Mouse (Mus musculus): ENCODE measurements around the gene Gm8439. TPM values are rescaled to one million over a fixed set of nuclear protein-coding genes. Genes with fewer than 3 reads are reported as not detected.
A peak's percentile ranks its signal among the peaks of the same experiment; 100 is the strongest.
"Not testable (repeated sequence)": the region's sequence is repeated elsewhere in the genome, so short reads cannot be mapped to it uniquely, and the experiment has no call there.

The Gm8439 gene
- total and polyA plus RNA-seq, 2 experiments from 2014 or later: not detected

DNA sequence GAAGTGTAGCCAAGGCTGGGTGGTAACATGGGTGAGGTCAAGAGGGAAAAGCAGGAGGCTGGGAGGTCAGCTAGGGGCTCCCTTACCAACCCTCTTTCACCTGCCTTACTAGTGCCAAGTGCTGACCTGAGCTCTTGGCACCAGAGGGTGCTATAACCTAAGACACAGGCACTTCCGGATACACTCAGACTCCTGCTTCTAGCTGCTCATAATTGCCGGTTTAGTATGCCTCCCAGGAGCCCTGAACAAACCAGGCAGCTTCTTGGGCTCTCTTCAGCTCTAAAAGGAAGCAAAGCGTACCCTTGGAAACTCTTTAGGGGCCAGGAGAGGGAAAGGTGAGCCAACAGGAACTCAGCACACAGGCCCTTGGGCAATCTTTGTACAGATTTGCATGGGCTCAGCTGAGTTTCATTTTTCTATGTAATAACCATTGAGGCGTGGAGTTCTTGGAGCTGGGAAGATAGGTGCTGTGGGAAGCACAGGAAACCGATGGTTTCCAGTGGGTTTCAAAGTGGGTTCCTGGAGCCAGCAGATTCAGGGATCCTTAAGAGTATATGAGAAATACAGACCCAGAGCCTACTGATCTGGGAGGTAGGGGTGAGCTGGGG lies 1.4 kb downstream of the Gm8439 start:
- Histone ChIP-seq H3K27me3 (ENCODE audit: insufficient read depth, low read length) (no peaks in the 10 kb centered on the region; the same call in 1 of the 2 replicates), H3K4me3 (ENCODE audit: low read depth, low read length) (no peak overlapping the region), H3K4me2 (ENCODE audit: low read depth) (no peak overlapping the region), H3K36me3 (ENCODE audit: insufficient read depth) (no peaks in the 10 kb centered on the region), H3K9me3 (ENCODE audit: low read length) (no peaks in the 10 kb centered on the region), H3K4me1 (ENCODE audit: insufficient read depth) (no peaks in the 10 kb centered on the region), H3K9ac (no peak overlapping the region), H3K27ac (ENCODE audit: low read depth, low read length) (no peak overlapping the region)
- peak; percentile 98 for ATAC-seq
- peak; percentile 96 for TF ChIP-seq CTCF (IDR thresholded peaks at IDR 0.05; ENCODE audit: low read depth)
- peak; percentile 87 for DNase-seq
- WGBS: 35% methylated on average over 5 of the region's 5 CpGs

DNA sequence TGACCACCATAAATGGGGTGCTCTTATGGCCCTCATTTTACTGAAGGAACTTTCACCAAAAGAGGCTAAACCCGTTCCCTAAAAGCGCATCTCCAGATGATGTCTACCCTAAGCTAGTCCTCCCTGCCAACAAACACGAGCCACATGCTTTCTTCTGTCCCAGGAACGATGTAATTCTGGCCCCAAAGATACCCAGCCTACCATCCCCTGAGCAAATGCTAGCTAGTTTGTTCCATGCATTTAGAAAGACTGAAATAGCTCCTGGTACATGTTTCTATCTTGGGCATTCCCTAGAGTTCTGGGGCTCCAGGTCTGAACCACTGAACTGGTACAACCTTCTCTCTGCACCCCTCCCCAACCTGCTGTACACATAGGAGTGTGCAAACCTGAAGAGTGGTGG lies 2.4 kb downstream of the Gm8439 start:
- Histone ChIP-seq H3K36me3 (ENCODE audit: insufficient read depth) (no peaks in the 10 kb centered on the region), H3K27ac (ENCODE audit: low read depth, low read length) (no peak overlapping the region), H3K27me3 (ENCODE audit: insufficient read depth, low read length) (no peaks in the 10 kb centered on the region; the same call in 1 of the 2 replicates), H3K4me1 (ENCODE audit: insufficient read depth) (no peaks in the 10 kb centered on the region), H3K9me3 (ENCODE audit: low read length) (no peaks in the 10 kb centered on the region), H3K4me3 (ENCODE audit: low read depth, low read length) (no peak overlapping the region), H3K9ac (no peak overlapping the region), H3K4me2 (ENCODE audit: low read depth) (no peak overlapping the region)
- no peak for TF ChIP-seq CTCF (IDR thresholded peaks at IDR 0.05; ENCODE audit: low read depth)
- ATAC-seq (no peak), DNase-seq (no peak)
- WGBS: 79% methylated on average over 4 of the region's 4 CpGs

DNA sequence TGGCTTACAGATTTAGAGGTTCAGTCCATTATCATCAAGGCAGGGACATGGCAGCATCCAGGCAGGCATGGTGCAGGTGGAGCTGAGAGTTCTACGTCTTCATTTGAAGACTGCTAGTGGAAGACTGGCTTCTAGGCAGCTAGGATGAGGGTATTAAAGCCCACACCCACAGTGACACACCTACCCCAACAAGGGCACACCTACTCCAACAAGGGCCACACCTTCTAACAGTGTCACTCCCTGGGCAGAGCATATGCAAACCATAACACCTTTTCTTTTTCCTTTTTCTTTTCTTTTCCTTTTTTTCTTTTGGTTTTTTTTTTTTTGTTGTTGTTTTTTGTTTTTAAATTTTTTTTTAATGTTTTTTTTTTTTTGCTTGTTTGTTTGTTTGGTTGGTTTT lies 7.7 kb downstream of the Gm8439 start:
- not testable (repeated sequence) for H3K27ac ChIP-seq (ENCODE audit: low read depth, low read length); H3K4me3 ChIP-seq (ENCODE audit: low read depth, low read length); H3K36me3 ChIP-seq (ENCODE audit: insufficient read depth); ATAC-seq; DNase-seq; H3K9me3 ChIP-seq (ENCODE audit: low read length); H3K27me3 ChIP-seq (ENCODE audit: insufficient read depth, low read length); H3K9ac ChIP-seq; H3K4me2 ChIP-seq (ENCODE audit: low read depth); H3K4me1 ChIP-seq (ENCODE audit: insufficient read depth)
- WGBS: 94% methylated on average over 1 of the region's 1 CpGs

DNA sequence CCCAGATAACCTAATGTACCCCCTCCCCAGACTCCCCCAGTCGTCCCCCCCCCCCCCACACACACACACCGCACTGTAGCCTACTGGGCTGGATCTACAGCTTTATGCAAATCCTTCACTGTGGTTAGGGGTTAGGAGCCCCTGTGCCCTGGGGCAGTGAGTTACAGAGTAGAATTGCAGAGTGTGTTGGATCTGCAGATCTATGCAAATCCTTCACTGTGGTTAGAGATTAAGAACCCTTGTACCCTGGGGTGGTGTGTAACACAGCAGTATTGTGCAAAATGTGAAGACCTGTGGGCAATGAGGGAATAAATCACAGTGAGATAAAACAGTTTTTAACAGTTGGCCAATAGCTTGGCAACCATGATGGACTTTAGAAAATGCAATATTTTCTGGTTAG lies 10.4 kb downstream of the Gm8439 start:
- WGBS: 9% methylated on average over 2 of the region's 2 CpGs
- TF ChIP-seq CTCF (IDR thresholded peaks at IDR 0.05; ENCODE audit: low read depth): no peak
- no peak for ATAC-seq

DNA sequence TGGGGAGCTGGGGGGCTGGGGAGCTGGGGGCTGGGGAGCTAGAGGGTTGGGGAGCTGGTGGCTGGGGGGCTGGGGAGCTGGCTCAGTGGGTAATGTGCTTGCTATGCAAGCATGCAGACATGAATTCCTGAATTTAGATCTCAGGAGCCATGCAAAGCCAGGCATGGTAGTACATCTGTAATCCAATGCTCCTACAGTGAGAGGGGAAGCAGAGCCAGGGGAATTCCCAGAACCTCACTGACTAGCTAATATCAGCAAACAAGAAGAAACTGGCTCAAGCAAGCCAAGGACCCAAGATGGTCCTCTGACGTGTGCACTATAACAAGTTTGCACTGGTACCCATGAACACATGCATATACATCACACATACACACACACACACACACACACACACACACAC lies 13.2 kb downstream of the Gm8439 start:
- Histone ChIP-seq H3K27ac (ENCODE audit: low read depth, low read length) (no peak overlapping the region), H3K4me3 (ENCODE audit: low read depth, low read length) (no peak overlapping the region), H3K36me3 (ENCODE audit: insufficient read depth) (no peaks in the 10 kb centered on the region), H3K27me3 (ENCODE audit: insufficient read depth, low read length) (no peaks in the 10 kb centered on the region), H3K9ac (no peak overlapping the region), H3K4me1 (ENCODE audit: insufficient read depth) (no peaks in the 10 kb centered on the region), H3K9me3 (ENCODE audit: low read length) (no peaks in the 10 kb centered on the region), H3K4me2 (ENCODE audit: low read depth) (no peak overlapping the region)
- DNase-seq (no peak), ATAC-seq (no peak)
- no peak for TF ChIP-seq CTCF (IDR thresholded peaks at IDR 0.05; ENCODE audit: low read depth)
- 80% methylated on average over 1 of the region's 1 CpGs for WGBS

More for the DNA sequence above, 10.4 kb downstream of the Gm8439 start:
- H3K27me3 ChIP-seq (ENCODE audit: insufficient read depth, low read length): no peaks in the 10 kb centered on the region
- H3K4me2 ChIP-seq (ENCODE audit: low read depth): no peak overlapping the region
- no peaks in the 10 kb centered on the region for H3K4me1 ChIP-seq (ENCODE audit: insufficient read depth)
- H3K36me3 ChIP-seq (ENCODE audit: insufficient read depth): no peaks in the 10 kb centered on the region
- no peak overlapping the region for H3K4me3 ChIP-seq (ENCODE audit: low read depth, low read length)
- no peak for DNase-seq
- no peaks in the 10 kb centered on the region for H3K9me3 ChIP-seq (ENCODE audit: low read length)
- no peak overlapping the region for H3K9ac ChIP-seq
- no peak overlapping the region for H3K27ac ChIP-seq (ENCODE audit: low read depth, low read length)

DNA sequence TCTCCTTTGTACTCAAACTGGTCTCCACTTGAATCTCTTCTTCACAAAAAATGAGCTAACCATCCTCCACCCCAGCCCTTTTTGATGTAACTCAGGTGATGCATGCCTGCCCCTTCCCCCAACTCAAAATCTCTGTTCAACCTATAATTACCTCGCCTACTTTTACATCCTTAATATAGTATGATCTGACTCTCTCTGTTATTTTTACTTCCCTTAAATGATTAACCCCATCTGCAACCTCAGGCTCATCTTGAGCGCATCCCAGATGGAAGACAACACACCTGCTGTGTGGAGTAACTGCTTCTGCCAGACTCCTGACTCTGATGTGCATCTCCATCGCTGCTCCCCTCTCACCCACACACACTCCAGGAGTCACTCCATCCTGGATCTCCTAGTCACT lies 14.1 kb downstream of the Gm8439 start:
- Histone ChIP-seq H3K9ac (no peak overlapping the region), H3K36me3 (ENCODE audit: insufficient read depth) (no peaks in the 10 kb centered on the region), H3K9me3 (ENCODE audit: low read length) (no peaks in the 10 kb centered on the region), H3K4me3 (ENCODE audit: low read depth, low read length) (no peak overlapping the region), H3K27me3 (ENCODE audit: insufficient read depth, low read length) (no peaks in the 10 kb centered on the region), H3K27ac (ENCODE audit: low read depth, low read length) (no peak overlapping the region), H3K4me2 (ENCODE audit: low read depth) (no peak overlapping the region), H3K4me1 (ENCODE audit: insufficient read depth) (no peaks in the 10 kb centered on the region)
- DNase-seq (no peak), ATAC-seq (peak; percentile 71)
- WGBS: 66% methylated on average over 3 of the region's 3 CpGs
- TF ChIP-seq CTCF (IDR thresholded peaks at IDR 0.05; ENCODE audit: low read depth): no peak

DNA sequence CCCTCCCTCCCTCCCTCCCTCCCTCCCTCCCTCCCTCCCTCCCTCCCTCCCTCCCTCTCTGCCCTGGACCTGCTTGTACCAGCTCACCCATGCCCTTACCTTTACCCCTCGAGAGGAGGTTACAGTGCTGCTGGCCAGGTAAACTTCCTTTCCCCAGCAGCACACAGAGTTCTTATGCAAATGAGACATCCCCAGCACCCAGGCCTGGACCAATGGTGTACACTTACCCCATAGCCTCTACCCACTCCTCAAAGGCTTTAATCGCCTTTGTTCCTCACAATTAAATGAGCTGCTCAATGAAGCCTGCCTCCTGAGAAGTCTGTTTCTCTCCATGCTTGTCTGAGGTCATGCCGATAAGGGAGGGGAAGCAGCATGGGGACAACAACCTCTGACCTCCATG lies 18.4 kb downstream of the Gm8439 start:
- Histone ChIP-seq H3K4me1 (ENCODE audit: insufficient read depth) (no peaks in the 10 kb centered on the region), H3K36me3 (ENCODE audit: insufficient read depth) (no peaks in the 10 kb centered on the region), H3K27me3 (ENCODE audit: insufficient read depth, low read length) (no peaks in the 10 kb centered on the region), H3K4me3 (ENCODE audit: low read depth, low read length) (no peak overlapping the region), H3K4me2 (ENCODE audit: low read depth) (no peak overlapping the region), H3K9me3 (ENCODE audit: low read length) (no peaks in the 10 kb centered on the region), H3K9ac (no peak overlapping the region), H3K27ac (ENCODE audit: low read depth, low read length) (no peak overlapping the region)
- ATAC-seq (no peak), DNase-seq (no peak)
- no peak for TF ChIP-seq CTCF (IDR thresholded peaks at IDR 0.05; ENCODE audit: low read depth)
- 7% methylated on average over 3 of the region's 3 CpGs for WGBS

Measured in forebrain, postnatal 0 days (tissue).